Mouse (Mus musculus) embryonic facial prominence, embryonic 10.5 days (tissue): ENCODE data around the gene Shroom3. TPM values are rescaled to one million over a fixed set of nuclear protein-coding genes. Genes with fewer than 3 reads are reported as not detected.

ENCODE experiments used
- DNase-seq: peaks from one replicate; pipeline ENCODE4 v3.0.0-alpha.2; 2017; ENCODE audit warnings: low spot score
- H3K27ac ChIP-seq: fragments of 300-500 bp; sonication (generic); replicated peaks from 2 replicates; pipeline ENCODE4 v1.5.1; 2016; ENCODE audit warnings: mild to moderate bottlenecking
- H3K27me3 ChIP-seq: fragments of 300-500 bp; sonication (generic); replicated peaks from 2 replicates; pipeline ENCODE4 v1.6.1; 2016; ENCODE audit warnings: low read depth, mild to moderate bottlenecking; ENCODE audit not compliant: poor library complexity, severe bottlenecking
- H3K36me3 ChIP-seq: fragments of 300-500 bp; sonication (generic); replicated peaks from 2 replicates; pipeline ENCODE4 v1.6.1; 2016; ENCODE audit warnings: mild to moderate bottlenecking, moderate library complexity
- H3K4me1 ChIP-seq: fragments of 300-500 bp; sonication (generic); 2 replicates; pipeline ENCODE4 v1.6.1; 2016
- H3K4me3 ChIP-seq: fragments of 300-500 bp; sonication (generic); 2 replicates; pipeline ENCODE4 v1.5.1; 2016; ENCODE audit warnings: mild to moderate bottlenecking, moderate library complexity
- H3K9me3 ChIP-seq: fragments of 300-500 bp; sonication (generic); 2 replicates; pipeline ENCODE4 v1.6.1; 2016; ENCODE audit warnings: mild to moderate bottlenecking
- WGBS: fragments of 180-500 bp; shearing (Covaris S2); methylation state at CpG from one replicate; pipeline ENCODE4 v1.1.7; 2016; 5-methylcytosine and 5-hydroxymethylcytosine counted together
- polyA plus RNA-seq: library from polyadenylated mRNA; unstranded; fragments of >200 nt; fragmentation: Nextera tagmentation; extraction: Ambion mirVana; gene quantifications from 2 replicates; pipeline ENCODE4 v1.2.1, GENCODE M21; 2016

Shroom3 gene
- polyA plus RNA-seq, 1 experiment from 2014 or later: 4.8 TPM

- Histone ChIP-seq H3K4me3 (no peak overlapping the region), H3K9me3 (peaks cover 30% of the 10 kb centered on the region), H3K4me1 (peaks cover 11% of the 10 kb centered on the region), H3K27ac (no peak overlapping the region), H3K27me3 (peaks cover 6% of the 10 kb centered on the region; the same call in 1 of the 2 replicates), H3K36me3 (peaks cover 63% of the 10 kb centered on the region)
- DNase-seq: no peak
- 79% methylated on average over 4 of the region's 4 CpGs for WGBS
Observed at GRCm38 (mm10) chr5:92937701-92938100, 254.5 kb downstream of the Shroom3 start.

GRCm38 (mm10) chr5:92939246-92939995 lies 256.2 kb downstream of the Shroom3 start:
- H3K27me3 ChIP-seq: peaks cover 8% of the 10 kb centered on the region; the same call in 1 of the 2 replicates
- DNase-seq: no peak
- peaks cover 74% of the 10 kb centered on the region for H3K36me3 ChIP-seq
- no peak overlapping the region for H3K4me3 ChIP-seq
- H3K9me3 ChIP-seq: peaks cover 34% of the 10 kb centered on the region
- WGBS: 87% methylated on average over 15 of the region's 15 CpGs
- H3K27ac ChIP-seq: no peak overlapping the region
- peaks cover 10% of the 10 kb centered on the region for H3K4me1 ChIP-seq

GRCm38 (mm10) chr5:92942166-92942565 lies 258.9 kb downstream of the Shroom3 start:
- Histone ChIP-seq H3K4me3 (0 out of 2 replicates have a peak overlapping the region, but pooled peaks have one; percentile 23), H3K27ac (no peak overlapping the region; the same call in 1 of the 2 replicates), H3K4me1 (no peaks in the 10 kb centered on the region), H3K27me3 (peaks cover 8% of the 10 kb centered on the region; the same call in 1 of the 2 replicates), H3K36me3 (peaks cover 78% of the 10 kb centered on the region), H3K9me3 (peaks cover 34% of the 10 kb centered on the region)
- 82% methylated on average over 57 of the region's 57 CpGs for WGBS
- no peak for DNase-seq

- peaks cover 8% of the 10 kb centered on the region; the same call in 1 of the 2 replicates for H3K27me3 ChIP-seq
- peak overlapping the region; percentile 23; the same call in 1 of the 2 replicates for H3K4me3 ChIP-seq
- DNase-seq: no peak
- peaks cover 74% of the 10 kb centered on the region for H3K36me3 ChIP-seq
- no peak overlapping the region; the same call in 1 of the 2 replicates for H3K27ac ChIP-seq
- peaks cover 34% of the 10 kb centered on the region for H3K9me3 ChIP-seq
- WGBS: 83% methylated on average over 47 of the region's 47 CpGs
- no peaks in the 10 kb centered on the region for H3K4me1 ChIP-seq
Observed at GRCm38 (mm10) chr5:92942577-92942976, 259.3 kb downstream of the Shroom3 start.

GRCm38 (mm10) chr5:92944867-92945266 lies 261.6 kb downstream of the Shroom3 start:
- WGBS: 77% methylated on average over 5 of the region's 5 CpGs
- Histone ChIP-seq H3K9me3 (peaks cover 33% of the 10 kb centered on the region), H3K4me3 (no peak overlapping the region), H3K36me3 (peaks cover 81% of the 10 kb centered on the region), H3K4me1 (peaks cover 6% of the 10 kb centered on the region; the same call in 1 of the 2 replicates), H3K27ac (no peak overlapping the region), H3K27me3 (peaks cover 8% of the 10 kb centered on the region; the same call in 1 of the 2 replicates)
- no peak for DNase-seq

- peaks cover 81% of the 10 kb centered on the region for H3K36me3 ChIP-seq
- WGBS: 89% methylated on average over 14 of the region's 14 CpGs
- H3K4me3 ChIP-seq: no peak overlapping the region
- no peak for DNase-seq
- no peaks in the 10 kb centered on the region for H3K9me3 ChIP-seq
- H3K27ac ChIP-seq: no peak overlapping the region
- peaks cover 7% of the 10 kb centered on the region; the same call in 1 of the 2 replicates for H3K4me1 ChIP-seq
- H3K27me3 ChIP-seq: no peaks in the 10 kb centered on the region
Observed at GRCm38 (mm10) chr5:92948972-92949745, 265.9 kb downstream of the Shroom3 start.

- Histone ChIP-seq H3K36me3 (peaks cover 81% of the 10 kb centered on the region), H3K4me1 (peaks cover 12% of the 10 kb centered on the region), H3K27me3 (no peaks in the 10 kb centered on the region), H3K4me3 (no peak overlapping the region), H3K27ac (0 out of 2 replicates have a peak overlapping the region, but pooled peaks have one; percentile 0), H3K9me3 (no peaks in the 10 kb centered on the region)
- WGBS: 83% methylated on average over 14 of the region's 14 CpGs
- no peak for DNase-seq
Observed at GRCm38 (mm10) chr5:92950583-92950982, 267.3 kb downstream of the Shroom3 start.

- Histone ChIP-seq H3K27me3 (no peaks in the 10 kb centered on the region), H3K36me3 (peaks cover 81% of the 10 kb centered on the region), H3K4me1 (peaks cover 12% of the 10 kb centered on the region), H3K4me3 (no peak overlapping the region), H3K27ac (no peak overlapping the region), H3K9me3 (no peaks in the 10 kb centered on the region)
- DNase-seq: no peak
- WGBS: 93% methylated on average over 14 of the region's 14 CpGs
Observed at GRCm38 (mm10) chr5:92951079-92951478, 267.8 kb downstream of the Shroom3 start.

GRCm38 (mm10) chr5:92953865-92954264 lies 270.6 kb downstream of the Shroom3 start:
- H3K27ac ChIP-seq: no peak overlapping the region
- WGBS: 90% methylated on average over 8 of the region's 8 CpGs
- peaks cover 96% of the 10 kb centered on the region for H3K36me3 ChIP-seq
- H3K4me3 ChIP-seq: no peak overlapping the region
- H3K27me3 ChIP-seq: no peaks in the 10 kb centered on the region
- peaks cover 16% of the 10 kb centered on the region for H3K4me1 ChIP-seq
- DNase-seq: no peak
- no peaks in the 10 kb centered on the region for H3K9me3 ChIP-seq

GRCm38 (mm10) chr5:92954323-92954722 lies 271.1 kb downstream of the Shroom3 start:
- 36% methylated on average over 10 of the region's 10 CpGs for WGBS
- Histone ChIP-seq H3K4me1 (peaks cover 19% of the 10 kb centered on the region), H3K9me3 (no peaks in the 10 kb centered on the region), H3K4me3 (no peak overlapping the region), H3K27me3 (no peaks in the 10 kb centered on the region), H3K27ac (no peak overlapping the region), H3K36me3 (peaks cover 96% of the 10 kb centered on the region)
- peak; percentile 73 for DNase-seq

DNA sequence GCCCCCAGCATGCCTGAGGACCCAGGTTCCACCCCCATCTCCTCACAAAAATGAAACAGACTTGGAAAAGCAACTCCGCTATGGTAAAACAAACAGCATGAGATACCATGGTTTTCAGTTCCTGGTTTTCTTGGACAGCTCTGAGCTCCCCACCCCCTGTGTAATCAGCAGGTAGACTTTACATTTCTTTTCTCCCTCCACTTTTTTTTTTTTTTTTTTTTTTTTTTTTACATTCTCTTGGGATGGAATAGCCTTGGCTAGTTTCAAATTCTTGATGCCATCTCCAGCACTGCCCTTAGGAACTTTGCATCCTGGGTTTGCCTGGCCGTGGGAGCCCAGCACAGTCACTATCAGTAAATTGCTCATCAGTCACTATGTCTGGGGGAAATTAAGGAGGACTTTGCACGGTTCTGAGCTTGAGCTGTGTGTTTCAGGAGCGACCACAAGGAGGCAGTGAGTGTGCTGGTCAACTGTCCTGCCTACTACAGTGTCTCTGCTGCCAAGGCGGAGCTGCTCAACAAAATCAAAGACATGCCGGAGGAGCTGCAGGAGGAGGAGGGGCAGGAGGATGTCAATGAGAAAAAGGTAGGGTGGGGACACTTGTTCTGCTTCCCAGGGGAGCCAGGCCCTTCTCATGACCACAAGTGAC lies 271.7 kb downstream of the Shroom3 start:
- peak; percentile 61 for DNase-seq
- Histone ChIP-seq H3K4me3 (no peak overlapping the region), H3K36me3 (peaks cover 94% of the 10 kb centered on the region), H3K27ac (no peak overlapping the region), H3K9me3 (no peaks in the 10 kb centered on the region), H3K27me3 (no peaks in the 10 kb centered on the region), H3K4me1 (peaks cover 21% of the 10 kb centered on the region)
- 50% methylated on average over 6 of the region's 6 CpGs for WGBS

- H3K27me3 ChIP-seq: no peaks in the 10 kb centered on the region
- H3K4me3 ChIP-seq: no peak overlapping the region
- no peak for DNase-seq
- no peaks in the 10 kb centered on the region for H3K9me3 ChIP-seq
- peak overlapping the region; percentile 27; the same call in 1 of the 2 replicates for H3K27ac ChIP-seq
- peaks cover 43% of the 10 kb centered on the region for H3K4me1 ChIP-seq
- 74% methylated on average over 10 of the region's 10 CpGs for WGBS
- H3K36me3 ChIP-seq: peaks cover 85% of the 10 kb centered on the region
Observed at GRCm38 (mm10) chr5:92959287-92959686, 276.1 kb downstream of the Shroom3 start.
